Mouse (Mus musculus): ENCODE measurements around the gene Hibch. TPM values are rescaled to one million over a fixed set of nuclear protein-coding genes. Genes with fewer than 3 reads are reported as not detected.

Hibch gene
- polyA plus RNA-seq, 1 experiment, result 19.1 TPM

Other genes with a start within 250 kb of the Hibch start
- gene Nemp2, start 214.2 kb upstream of the Hibch start, polyA plus RNA-seq (2012; rRNA removed), result 10.7 and 12.3 TPM in 2 replicates
- 37.8 and 42.4 TPM in 2 replicates for gene Mfsd6, start 117.5 kb upstream of the Hibch start, polyA plus RNA-seq (2012; rRNA removed)
- gene Inpp1, start 27.2 kb upstream of the Hibch start, polyA plus RNA-seq (2012; rRNA removed), result 30.4 and 31.4 TPM in 2 replicates
- 10.4 and 15.2 TPM in 2 replicates for gene 1700019D03Rik, start 175.2 kb downstream of the Hibch start, polyA plus RNA-seq (2012; rRNA removed)
- gene Mstn, start 216.7 kb downstream of the Hibch start, polyA plus RNA-seq (2012; rRNA removed), result 0.11 and 0.34 TPM in 2 replicates

Measured in frontal cortex, adult 2 months (tissue).